Mouse (Mus musculus) cerebellum, adult 2 months (tissue): ENCODE results near the gene Me3.
A peak's percentile ranks its signal among the peaks of the same experiment; 100 is the strongest.

Source experiments
- CTCF ChIP-seq: fragments of 200-500 bp; IDR thresholded peaks from 2 replicates; pipeline ENCODE4 v1.5.1; 2011; ENCODE audit warnings: low read depth, mild to moderate bottlenecking, control low read depth, low read length, moderate library complexity, borderline replicate concordance; ENCODE audit not compliant: insufficient read depth
- POLR2A ChIP-seq: fragments of 200-500 bp; IDR thresholded peaks from 2 replicates; pipeline ENCODE4 v1.6.1; 2011; ENCODE audit warnings: low read length, control low read depth, borderline replicate concordance; ENCODE audit not compliant: insufficient read depth

- TF ChIP-seq POLR2A (peak; percentile 60), CTCF (no peak)
Observed at GRCm38 (mm10) chr7:89632342-89633251, at the start of gene Me3.
